Comparison of ENCODE assay signal across 8 mouse cellular contexts in the genomic region with DNA sequence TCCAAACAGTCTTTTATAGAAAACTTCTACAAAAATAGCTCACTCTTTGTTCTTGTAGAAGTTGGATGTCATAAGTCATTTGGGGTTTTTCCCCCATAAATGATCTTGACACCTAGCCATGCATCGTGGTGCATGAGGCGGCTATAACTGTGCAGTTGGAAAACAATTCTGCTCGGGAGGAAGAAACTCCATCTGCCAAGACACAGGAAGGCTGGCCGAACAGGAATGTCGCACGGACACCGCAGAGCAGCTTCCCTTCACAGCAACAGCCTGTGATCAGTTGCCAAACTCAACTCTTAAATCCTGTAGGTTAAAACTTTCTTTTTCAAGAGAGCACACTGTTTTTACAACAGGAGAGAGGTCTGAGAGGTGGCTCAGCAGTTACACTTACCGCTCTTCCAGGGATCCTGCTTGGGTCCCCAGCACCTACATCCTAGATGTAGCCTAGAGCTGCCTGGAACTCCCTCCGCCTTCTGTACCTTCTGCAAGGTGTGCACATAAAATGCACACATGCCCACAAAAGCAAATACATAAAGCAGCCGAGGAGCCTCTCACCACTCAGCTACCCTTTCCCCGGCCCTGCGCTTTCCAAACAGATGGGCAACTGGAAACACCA. TPM values are rescaled to one million over a fixed set of nuclear protein-coding genes. Genes with fewer than 3 reads are reported as not detected.
DNase-seq lines count a peak whose midpoint lies in the region; ATAC-seq lines count a peak whose summit lies in the region.

No protein-coding gene starts in this region.

- peak; percentile 38 for DNase-seq in adrenal gland, postnatal 14 days
- no peak for DNase-seq in adrenal gland, adult 8-10 months
- peak; percentile 47 for DNase-seq in NIH3T3 (ENCODE audit: low read depth)
- peak; percentile 62 to 74 for DNase-seq in kidney, postnatal 4 days
- DNase-seq in yolk sac, embryonic 10.5 days (ENCODE audit: low spot score): no peak
- DNase-seq in urinary bladder, adult 2 months (ENCODE audit: low spot score): no peak
- DNase-seq in ovary, postnatal 36 days (ENCODE audit: low spot score): no peak

- H3K36me3 ChIP-seq in heart, embryonic 13.5 days: no peaks in the 10 kb centered on the region

- no peak overlapping the region for H3K4me3 ChIP-seq in heart, embryonic 13.5 days

- 63% methylated on average over 12 of the region's 12 CpGs for WGBS in heart, embryonic 13.5 days

- no peaks in the 10 kb centered on the region for H3K9me3 ChIP-seq in heart, embryonic 13.5 days

- no peak for ATAC-seq in heart, embryonic 13.5 days (ENCODE audit: extremely low read depth, insufficient number of reproducible peaks, low FRiP score, low TSS enrichment)

- peak overlapping the region; percentile 47; the same call in 1 of the 2 replicates for H3K9ac ChIP-seq in heart, embryonic 13.5 days

- peaks cover 44% of the 10 kb centered on the region for H3K4me1 ChIP-seq in heart, embryonic 13.5 days

- peak overlapping the region; percentile 62 for H3K27ac ChIP-seq in heart, embryonic 13.5 days (replicated peaks)

- H3K27me3 ChIP-seq in heart, embryonic 13.5 days (replicated peaks): no peaks in the 10 kb centered on the region

- H3K4me2 ChIP-seq in heart, embryonic 13.5 days: peak overlapping the region; percentile 33

RNA-seq across cellular contexts. Expression of gene Cnksr3, which starts 29.4 kb away (rescaled TPM):
- 10.1 and 11.0 TPM in 2 replicates for total RNA-seq in adrenal gland, postnatal 14 days (2021)
- 10 to 100 TPM; 15.9 to 17.5 (median 15.9) TPM for total RNA-seq in adrenal gland, adult 8-10 months (2022)
- 5.9 and 6.3 TPM in 2 replicates for polyA plus RNA-seq in heart, embryonic 13.5 days (2015; fragmentation: Nextera tagmentation; extraction: Ambion mirVana)
- polyA plus RNA-seq in urinary bladder, adult 2 months (2012; rRNA removed): 25.0 and 26.8 TPM in 2 replicates

Comparison
In these comparisons a context has a peak if more than half of its experiments do, and no peak if none do; other contexts are left out.
1. DNase-seq: peak in adrenal gland, postnatal 14 days (single experiment), NIH3T3 (single experiment) and kidney, postnatal 4 days (2 of 2); none in adrenal gland, adult 8-10 months (single experiment), yolk sac, embryonic 10.5 days (single experiment), urinary bladder, adult 2 months (single experiment) and ovary, postnatal 36 days (single experiment).